Mouse (Mus musculus): Measurements from ENCODE around the gene Per2. TPM values are rescaled to one million over a fixed set of nuclear protein-coding genes. Genes with fewer than 3 reads are reported as not detected.
A peak's percentile ranks its signal among the peaks of the same experiment; 100 is the strongest.

Gene Per2
- polyA plus RNA-seq (2011; ENCODE audit: insufficient read depth, insufficient read length, low read depth, missing spikeins): 0.21 and 0.30 TPM in 2 replicates

DNA sequence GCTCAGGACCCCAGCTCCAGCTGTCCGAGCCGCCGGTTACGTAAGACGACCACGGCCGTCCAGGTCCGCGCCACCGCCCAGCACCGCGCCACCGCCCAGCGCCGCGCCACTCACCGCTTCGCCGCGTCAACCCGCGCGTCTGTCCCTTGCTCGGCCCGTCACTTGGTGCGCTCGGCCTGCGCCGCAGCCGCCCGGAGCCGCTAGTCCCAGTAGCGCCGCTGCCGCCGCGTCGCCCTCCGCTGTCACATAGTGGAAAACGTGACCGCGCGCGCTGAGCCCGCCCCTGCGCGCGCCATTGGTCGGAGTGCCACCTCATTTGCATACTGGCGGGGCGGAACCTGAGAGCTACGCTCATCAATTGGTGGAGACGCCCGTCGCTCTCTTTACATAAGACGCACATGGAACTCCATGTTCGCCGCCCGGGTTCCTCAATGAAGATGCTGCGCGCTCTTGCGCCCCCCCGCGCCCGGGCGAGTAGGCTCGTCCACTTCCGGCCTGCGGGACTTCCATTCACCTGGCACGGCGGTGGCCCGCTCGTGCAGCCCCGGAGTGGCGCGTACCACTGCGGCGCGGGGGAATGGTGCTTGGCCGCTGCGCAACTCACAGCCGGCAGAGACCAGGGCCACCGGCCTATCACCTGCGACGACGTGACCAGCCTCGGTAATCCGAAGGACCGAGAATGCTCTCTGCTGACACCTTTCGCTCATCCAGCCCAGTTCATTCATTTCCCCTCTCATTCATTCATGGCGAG is at the start of gene Per2:
Per2 (minus strand) TSS at position 266 of the 751 bp plus-strand sequence.
- Histone ChIP-seq H3K9me3 (replicated peaks; ENCODE audit: control insufficient read depth, insufficient read depth, low read length, poor library complexity, severe bottlenecking) (no peaks in the 10 kb centered on the region), H3K4me3 (ENCODE audit: low read depth, low read length) (peak within 1 kb of the TSS; percentile 62), H3K27ac (ENCODE audit: insufficient read depth, low read length) (no peak within 1 kb of the TSS), H3K4me1 (ENCODE audit: control insufficient read depth, insufficient read depth, low read length) (no peaks in the 10 kb centered on the region), H3K9ac (ENCODE audit: low read depth, poor library complexity, severe bottlenecking) (0 out of 2 replicates have a peak within 1 kb of the TSS, but pooled peaks have one; percentile 12), H3K36me3 (ENCODE audit: control insufficient read depth, insufficient read depth, low read length, poor library complexity, severe bottlenecking) (no peaks in the 10 kb centered on the region), H3K27me3 (ENCODE audit: control insufficient read depth, insufficient read depth, low read length, poor library complexity, severe bottlenecking) (no peaks in the 10 kb centered on the region)
- TF ChIP-seq POLR2A (IDR thresholded peaks at IDR 0.05; ENCODE audit: insufficient read depth, low read length) (no peak), CTCF (IDR thresholded peaks at IDR 0.05; ENCODE audit: low read depth, low read length) (peak; percentile 3), EP300 (IDR thresholded peaks at IDR 0.05; ENCODE audit: insufficient read depth, low read depth, low read length) (no peak)

DNA sequence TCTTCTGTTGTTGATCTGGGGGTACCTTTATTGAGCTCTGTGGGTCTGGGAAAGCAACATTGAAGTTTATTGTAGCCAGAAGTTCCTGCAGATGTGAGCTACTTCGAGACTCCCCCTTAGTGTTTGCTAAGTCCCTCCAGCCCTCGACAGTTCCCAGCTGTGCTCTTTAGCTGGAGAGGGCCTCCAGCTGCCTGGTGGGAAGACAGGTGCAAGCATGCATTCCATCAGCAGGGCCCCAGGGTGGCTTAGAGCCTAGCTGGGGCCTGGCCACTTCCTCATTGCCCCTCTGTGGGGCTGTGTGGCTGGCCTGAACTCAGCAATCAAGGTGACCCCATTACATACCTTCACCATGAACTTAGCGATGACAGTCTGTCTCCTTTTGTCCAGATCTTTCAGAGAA is 45.5 kb upstream of the Per2 start:
- Histone ChIP-seq H3K9ac (ENCODE audit: low read depth, poor library complexity, severe bottlenecking) (no peak overlapping the region), H3K27me3 (ENCODE audit: control insufficient read depth, insufficient read depth, low read length, poor library complexity, severe bottlenecking) (no peaks in the 10 kb centered on the region), H3K4me3 (ENCODE audit: low read depth, low read length) (no peak overlapping the region), H3K4me1 (ENCODE audit: control insufficient read depth, insufficient read depth, low read length) (no peaks in the 10 kb centered on the region), H3K36me3 (ENCODE audit: control insufficient read depth, insufficient read depth, low read length, poor library complexity, severe bottlenecking) (no peaks in the 10 kb centered on the region), H3K27ac (ENCODE audit: insufficient read depth, low read length) (no peak overlapping the region), H3K9me3 (replicated peaks; ENCODE audit: control insufficient read depth, insufficient read depth, low read length, poor library complexity, severe bottlenecking) (no peaks in the 10 kb centered on the region)
- TF ChIP-seq EP300 (IDR thresholded peaks at IDR 0.05; ENCODE audit: insufficient read depth, low read depth, low read length): no peak
- no peak for TF ChIP-seq CTCF (IDR thresholded peaks at IDR 0.05; ENCODE audit: low read depth, low read length)
- TF ChIP-seq POLR2A (IDR thresholded peaks at IDR 0.05; ENCODE audit: insufficient read depth, low read length): no peak

DNA sequence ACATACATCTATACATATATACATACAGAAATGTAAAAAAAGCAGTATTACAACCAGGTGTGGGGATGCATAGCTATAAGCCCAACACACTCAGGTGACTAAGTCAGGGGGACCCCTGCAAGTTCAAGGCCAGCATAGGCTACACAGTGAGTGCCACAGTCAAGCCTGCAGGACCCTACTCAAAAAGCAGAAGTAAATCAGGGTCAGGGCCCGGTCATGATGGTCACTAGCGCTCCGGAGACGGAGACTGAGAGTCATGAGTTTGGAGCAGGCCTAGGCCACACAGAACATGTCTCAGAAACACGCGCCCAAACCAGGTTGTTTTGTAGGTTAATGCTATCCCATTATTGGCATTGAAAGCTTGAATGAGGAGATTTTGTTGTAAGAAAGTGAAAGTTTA is 39.5 kb upstream of the Per2 start:
- no peak overlapping the region for H3K9ac ChIP-seq (ENCODE audit: low read depth, poor library complexity, severe bottlenecking)
- TF ChIP-seq POLR2A (IDR thresholded peaks at IDR 0.05; ENCODE audit: insufficient read depth, low read length) (no peak), CTCF (IDR thresholded peaks at IDR 0.05; ENCODE audit: low read depth, low read length) (no peak), EP300 (IDR thresholded peaks at IDR 0.05; ENCODE audit: insufficient read depth, low read depth, low read length) (no peak)
- no peaks in the 10 kb centered on the region for H3K36me3 ChIP-seq (ENCODE audit: control insufficient read depth, insufficient read depth, low read length, poor library complexity, severe bottlenecking)
- no peak overlapping the region for H3K4me3 ChIP-seq (ENCODE audit: low read depth, low read length)
- H3K27ac ChIP-seq (ENCODE audit: insufficient read depth, low read length): no peak overlapping the region
- H3K4me1 ChIP-seq (ENCODE audit: control insufficient read depth, insufficient read depth, low read length): no peaks in the 10 kb centered on the region
- H3K9me3 ChIP-seq (replicated peaks; ENCODE audit: control insufficient read depth, insufficient read depth, low read length, poor library complexity, severe bottlenecking): no peaks in the 10 kb centered on the region
- H3K27me3 ChIP-seq (ENCODE audit: control insufficient read depth, insufficient read depth, low read length, poor library complexity, severe bottlenecking): no peaks in the 10 kb centered on the region

DNA sequence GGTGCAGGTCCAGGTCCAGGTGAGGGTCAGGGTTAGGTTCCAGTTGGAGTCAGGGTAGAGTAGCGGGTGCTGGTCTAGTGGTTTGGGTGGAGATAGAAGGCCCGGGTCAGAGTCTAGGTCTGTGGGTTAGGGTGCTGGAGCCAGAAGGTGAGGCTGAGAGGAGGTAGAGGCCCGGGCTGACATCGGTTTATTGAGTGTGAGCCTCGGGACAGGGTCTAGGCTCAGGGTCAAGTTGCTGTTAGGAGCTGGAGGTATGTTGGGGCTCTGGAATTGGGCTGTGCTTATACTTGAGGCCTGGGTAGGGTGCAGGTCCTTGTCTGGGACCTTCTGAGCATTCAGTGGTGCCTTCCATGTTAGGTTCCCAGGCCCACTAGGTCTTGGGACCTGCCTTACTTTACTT is 36.2 kb upstream of the Per2 start:
- H3K36me3 ChIP-seq (ENCODE audit: control insufficient read depth, insufficient read depth, low read length, poor library complexity, severe bottlenecking): no peaks in the 10 kb centered on the region
- peaks cover 2% of the 10 kb centered on the region for H3K4me1 ChIP-seq (ENCODE audit: control insufficient read depth, insufficient read depth, low read length)
- no peaks in the 10 kb centered on the region for H3K9me3 ChIP-seq (replicated peaks; ENCODE audit: control insufficient read depth, insufficient read depth, low read length, poor library complexity, severe bottlenecking)
- TF ChIP-seq EP300 (IDR thresholded peaks at IDR 0.05; ENCODE audit: insufficient read depth, low read depth, low read length) (no peak), CTCF (IDR thresholded peaks at IDR 0.05; ENCODE audit: low read depth, low read length) (no peak), POLR2A (IDR thresholded peaks at IDR 0.05; ENCODE audit: insufficient read depth, low read length) (no peak)
- peak overlapping the region; percentile 90 for H3K4me3 ChIP-seq (ENCODE audit: low read depth, low read length)
- no peak overlapping the region for H3K27ac ChIP-seq (ENCODE audit: insufficient read depth, low read length)
- no peaks in the 10 kb centered on the region for H3K27me3 ChIP-seq (ENCODE audit: control insufficient read depth, insufficient read depth, low read length, poor library complexity, severe bottlenecking)
- peak overlapping the region; percentile 50 for H3K9ac ChIP-seq (ENCODE audit: low read depth, poor library complexity, severe bottlenecking)

DNA sequence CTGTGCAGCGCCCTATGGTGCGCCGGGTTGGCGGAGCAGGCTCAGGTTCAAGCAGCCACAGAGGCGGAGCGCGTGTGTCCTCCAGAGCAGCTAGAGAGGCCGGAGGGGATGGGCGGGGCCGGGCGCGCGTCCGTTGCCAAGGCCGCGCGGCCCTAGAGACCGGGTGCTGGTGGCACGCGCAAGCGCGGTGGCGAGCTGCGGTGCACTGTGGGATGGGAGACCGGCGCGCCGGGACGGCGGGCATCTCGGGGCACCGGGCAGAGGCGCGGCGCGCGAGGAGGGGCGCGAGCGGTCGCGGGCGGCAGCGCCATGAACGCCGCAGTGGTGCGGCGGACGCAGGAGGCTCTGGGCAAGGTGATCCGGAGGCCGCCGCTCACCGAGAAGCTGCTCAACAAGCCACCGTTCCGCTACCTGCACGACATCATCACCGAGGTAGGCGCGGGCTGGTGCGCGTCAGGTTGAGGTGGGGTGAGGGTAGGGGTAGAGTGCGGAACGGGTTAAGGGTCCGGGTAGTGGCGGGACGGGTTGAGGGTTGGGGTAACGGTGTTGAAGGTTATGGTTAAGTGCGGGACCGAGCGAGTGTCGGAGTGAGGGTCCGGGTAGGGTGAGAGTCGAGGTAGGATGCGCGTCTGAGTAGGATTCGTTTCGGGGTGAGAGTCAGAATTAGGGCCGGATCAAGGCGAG is 35.5 kb upstream of the Per2 start, which contains the start of gene Traf3ip1:
Traf3ip1 (plus strand) TSS at position 191 of the 684 bp plus-strand sequence.
- no peaks in the 10 kb centered on the region for H3K9me3 ChIP-seq (replicated peaks; ENCODE audit: control insufficient read depth, insufficient read depth, low read length, poor library complexity, severe bottlenecking)
- no peaks in the 10 kb centered on the region for H3K36me3 ChIP-seq (ENCODE audit: control insufficient read depth, insufficient read depth, low read length, poor library complexity, severe bottlenecking)
- no peaks in the 10 kb centered on the region for H3K27me3 ChIP-seq (ENCODE audit: control insufficient read depth, insufficient read depth, low read length, poor library complexity, severe bottlenecking)
- TF ChIP-seq CTCF (IDR thresholded peaks at IDR 0.05; ENCODE audit: low read depth, low read length): no peak
- no peak for TF ChIP-seq EP300 (IDR thresholded peaks at IDR 0.05; ENCODE audit: insufficient read depth, low read depth, low read length)
- TF ChIP-seq POLR2A (IDR thresholded peaks at IDR 0.05; ENCODE audit: insufficient read depth, low read length): no peak
- H3K4me1 ChIP-seq (ENCODE audit: control insufficient read depth, insufficient read depth, low read length): peaks cover 2% of the 10 kb centered on the region
- H3K4me3 ChIP-seq (ENCODE audit: low read depth, low read length): peak within 1 kb of the TSS; percentile 90
- no peak within 1 kb of the TSS for H3K27ac ChIP-seq (ENCODE audit: insufficient read depth, low read length)
- peak within 1 kb of the TSS; percentile 50 for H3K9ac ChIP-seq (ENCODE audit: low read depth, poor library complexity, severe bottlenecking)

Data from ES-Bruce4 (cell line).